Mouse (Mus musculus) intestine, embryonic 16.5 days (tissue): ENCODE data around the gene Tfpi. TPM values are rescaled to one million over a fixed set of nuclear protein-coding genes. Genes with fewer than 3 reads are reported as not detected.
A peak's percentile ranks its signal among the peaks of the same experiment; 100 is the strongest.

Experiments
- ATAC-seq: fragments of 200-750 bp; cut with Nextera tagmentation; 2 replicates; pipeline ENCODE4 v1.8.0; 2017; ENCODE audit warnings: moderate TSS enrichment, moderate library complexity
- H3K27ac ChIP-seq: fragments of 300-500 bp; sonication (generic); 2 replicates; pipeline ENCODE4 v1.5.1; 2014; ENCODE audit warnings: mild to moderate bottlenecking, low read length
- H3K27me3 ChIP-seq: fragments of 300-500 bp; sonication (generic); replicated peaks from 2 replicates; pipeline ENCODE4 v1.6.1; 2014; ENCODE audit warnings: low read length, control low read depth, mixed read lengths; ENCODE audit not compliant: control insufficient read depth, insufficient read depth
- H3K36me3 ChIP-seq: fragments of 300-500 bp; sonication (generic); 2 replicates; pipeline ENCODE4 v1.6.1; 2014; ENCODE audit warnings: low read length, control low read depth; ENCODE audit not compliant: control insufficient read depth, insufficient read depth
- H3K4me1 ChIP-seq: fragments of 300-500 bp; sonication (generic); 2 replicates; pipeline ENCODE4 v1.6.1; 2014; ENCODE audit warnings: low read length, control low read depth, mixed read lengths; ENCODE audit not compliant: control insufficient read depth, insufficient read depth
- H3K4me2 ChIP-seq: fragments of 300-500 bp; sonication (generic); 2 replicates; pipeline ENCODE4 v1.6.1; 2014; ENCODE audit warnings: low read depth, low read length, control low read depth
- H3K4me3 ChIP-seq: fragments of 300-500 bp; sonication (generic); 2 replicates; pipeline ENCODE4 v1.5.1; 2014; ENCODE audit warnings: mild to moderate bottlenecking, low read length
- H3K9ac ChIP-seq: fragments of 300-500 bp; sonication (generic); 2 replicates; pipeline ENCODE4 v1.6.1; 2014; ENCODE audit warnings: low read depth, low read length
- H3K9me3 ChIP-seq: fragments of 300-500 bp; sonication (generic); 2 replicates; pipeline ENCODE4 v1.6.1; 2016; ENCODE audit warnings: low read length, control low read depth; ENCODE audit not compliant: control insufficient read depth
- WGBS: fragments of 180-500 bp; shearing (Covaris S2); extraction: QIAGEN DNeasy Blood & Tissue Kit; methylation state at CpG from one replicate; pipeline ENCODE4 v1.1.7; 2014; 5-methylcytosine and 5-hydroxymethylcytosine counted together
- polyA plus RNA-seq: library from polyadenylated mRNA; unstranded; fragments of >200 nt; fragmentation: Nextera tagmentation; extraction: Ambion mirVana; gene quantifications from 2 replicates; pipeline ENCODE4 v1.2.1, GENCODE M21; 2015

Tfpi gene
- polyA plus RNA-seq, 1 experiment from 2014 or later, result 39.3 TPM

- no peak overlapping the region; the same call in 1 of the 2 replicates for H3K4me2 ChIP-seq
- peaks cover 6% of the 10 kb centered on the region for H3K4me1 ChIP-seq
- H3K27me3 ChIP-seq, result no peaks in the 10 kb centered on the region
- ATAC-seq, result no peak
- H3K9ac ChIP-seq, result no peak overlapping the region
- H3K27ac ChIP-seq, result no peak overlapping the region
- no peaks in the 10 kb centered on the region for H3K9me3 ChIP-seq
- WGBS, result 24% methylated on average over 3 of the region's 3 CpGs
- no peak overlapping the region; the same call in 1 of the 2 replicates for H3K4me3 ChIP-seq
- no peaks in the 10 kb centered on the region for H3K36me3 ChIP-seq
Measured at GRCm38 (mm10) chr2:84479036-84479435, 2.5 kb upstream of the Tfpi start.

GRCm38 (mm10) chr2:84477759-84478158 is 1.2 kb upstream of the Tfpi start:
- no peaks in the 10 kb centered on the region for H3K27me3 ChIP-seq
- no peaks in the 10 kb centered on the region for H3K36me3 ChIP-seq
- WGBS, result 87% methylated on average over 6 of the region's 6 CpGs
- no peak for ATAC-seq
- H3K9ac ChIP-seq, result no peak overlapping the region
- H3K9me3 ChIP-seq, result no peaks in the 10 kb centered on the region
- peaks cover 6% of the 10 kb centered on the region for H3K4me1 ChIP-seq
- H3K27ac ChIP-seq, result no peak overlapping the region
- H3K4me2 ChIP-seq, result no peak overlapping the region
- no peak overlapping the region for H3K4me3 ChIP-seq

- Histone ChIP-seq H3K4me2 (peak overlapping the region; percentile 55), H3K36me3 (no peaks in the 10 kb centered on the region), H3K9me3 (no peaks in the 10 kb centered on the region), H3K4me1 (peaks cover 6% of the 10 kb centered on the region), H3K27me3 (no peaks in the 10 kb centered on the region), H3K4me3 (peak overlapping the region; percentile 39), H3K27ac (peak overlapping the region; percentile 15), H3K9ac (peak overlapping the region; percentile 45)
- WGBS, result 24% methylated on average over 3 of the region's 3 CpGs
- ATAC-seq, result peak; percentile 57; the same call in 1 of the 2 replicates
Measured at GRCm38 (mm10) chr2:84476131-84476530, 444 bp downstream of the Tfpi start.

GRCm38 (mm10) chr2:84475601-84476000 is 974 bp downstream of the Tfpi start:
- Histone ChIP-seq H3K9ac (peak overlapping the region; percentile 45), H3K36me3 (no peaks in the 10 kb centered on the region), H3K4me2 (peak overlapping the region; percentile 55), H3K27ac (peak overlapping the region; percentile 15; the same call in 1 of the 2 replicates), H3K4me1 (peaks cover 6% of the 10 kb centered on the region), H3K27me3 (no peaks in the 10 kb centered on the region), H3K9me3 (no peaks in the 10 kb centered on the region), H3K4me3 (peak overlapping the region; percentile 39)
- 17% methylated on average over 1 of the region's 1 CpGs for WGBS
- ATAC-seq, result no peak

GRCm38 (mm10) chr2:84474651-84475050 is 1.9 kb downstream of the Tfpi start:
- Histone ChIP-seq H3K27ac (no peak overlapping the region), H3K4me1 (peaks cover 6% of the 10 kb centered on the region), H3K9me3 (no peaks in the 10 kb centered on the region), H3K27me3 (no peaks in the 10 kb centered on the region), H3K4me3 (no peak overlapping the region), H3K36me3 (no peaks in the 10 kb centered on the region), H3K9ac (no peak overlapping the region), H3K4me2 (no peak overlapping the region)
- ATAC-seq, result no peak
- 22% methylated on average over 6 of the region's 6 CpGs for WGBS

- H3K27ac ChIP-seq, result no peak overlapping the region
- H3K9me3 ChIP-seq, result no peaks in the 10 kb centered on the region
- no peaks in the 10 kb centered on the region for H3K36me3 ChIP-seq
- no peak overlapping the region for H3K4me2 ChIP-seq
- no peak for ATAC-seq
- no peak overlapping the region for H3K4me3 ChIP-seq
- H3K4me1 ChIP-seq, result peaks cover 6% of the 10 kb centered on the region
- no peak overlapping the region for H3K9ac ChIP-seq
- H3K27me3 ChIP-seq, result no peaks in the 10 kb centered on the region
- WGBS, result 73% methylated on average over 14 of the region's 14 CpGs
Measured at GRCm38 (mm10) chr2:84473941-84474530, 2.5 kb downstream of the Tfpi start.

GRCm38 (mm10) chr2:84467391-84467790 is 9.2 kb downstream of the Tfpi start:
- 83% methylated on average over 4 of the region's 4 CpGs for WGBS
- no peak for ATAC-seq
- Histone ChIP-seq H3K4me3 (no peak overlapping the region), H3K4me2 (no peak overlapping the region), H3K9ac (no peak overlapping the region), H3K9me3 (no peaks in the 10 kb centered on the region), H3K36me3 (no peaks in the 10 kb centered on the region), H3K4me1 (no peaks in the 10 kb centered on the region), H3K27me3 (no peaks in the 10 kb centered on the region), H3K27ac (no peak overlapping the region)

GRCm38 (mm10) chr2:84464956-84465355 is 11.6 kb downstream of the Tfpi start:
- no peak overlapping the region for H3K4me2 ChIP-seq
- 24% methylated on average over 7 of the region's 7 CpGs for WGBS
- no peak overlapping the region for H3K9ac ChIP-seq
- no peak overlapping the region for H3K27ac ChIP-seq
- no peaks in the 10 kb centered on the region for H3K9me3 ChIP-seq
- no peaks in the 10 kb centered on the region for H3K4me1 ChIP-seq
- H3K36me3 ChIP-seq, result no peaks in the 10 kb centered on the region
- no peaks in the 10 kb centered on the region for H3K27me3 ChIP-seq
- H3K4me3 ChIP-seq, result no peak overlapping the region
- ATAC-seq, result 0 out of 2 replicates have a peak, but pooled peaks have one; percentile 44

GRCm38 (mm10) chr2:84462411-84462810 is 14.2 kb downstream of the Tfpi start:
- Histone ChIP-seq H3K4me1 (no peaks in the 10 kb centered on the region), H3K4me3 (no peak overlapping the region), H3K27ac (no peak overlapping the region), H3K36me3 (no peaks in the 10 kb centered on the region), H3K9ac (no peak overlapping the region), H3K27me3 (no peaks in the 10 kb centered on the region), H3K4me2 (no peak overlapping the region), H3K9me3 (no peaks in the 10 kb centered on the region)
- 84% methylated on average over 3 of the region's 3 CpGs for WGBS
- no peak for ATAC-seq

- H3K27me3 ChIP-seq, result no peaks in the 10 kb centered on the region
- no peak overlapping the region for H3K9ac ChIP-seq
- H3K4me2 ChIP-seq, result no peak overlapping the region
- H3K27ac ChIP-seq, result no peak overlapping the region
- no peaks in the 10 kb centered on the region for H3K36me3 ChIP-seq
- no peak for ATAC-seq
- no peaks in the 10 kb centered on the region for H3K4me1 ChIP-seq
- 48% methylated on average over 11 of the region's 11 CpGs for WGBS
- no peaks in the 10 kb centered on the region for H3K9me3 ChIP-seq
- no peak overlapping the region for H3K4me3 ChIP-seq
Measured at GRCm38 (mm10) chr2:84459651-84460177, 16.9 kb downstream of the Tfpi start.
